Mouse (Mus musculus) bone marrow macrophage, adult 2 months (primary cell): ENCODE data around the gene Cfap70. TPM values are rescaled to one million over a fixed set of nuclear protein-coding genes. Genes with fewer than 3 reads are reported as not detected.

Source experiments
- H3K27ac ChIP-seq: 2 replicates; pipeline ENCODE4 v1.5.1; 2012; ENCODE audit warnings: low read depth, low read length; ENCODE audit not compliant: insufficient read depth
- H3K4me1 ChIP-seq: 2 replicates; pipeline ENCODE4 v1.6.1; 2012; ENCODE audit warnings: low read length; ENCODE audit not compliant: control insufficient read depth, insufficient read depth
- H3K4me3 ChIP-seq: 2 replicates; pipeline ENCODE4 v1.5.1; 2012; ENCODE audit warnings: mild to moderate bottlenecking, low read length, moderate library complexity; ENCODE audit not compliant: insufficient read depth
- CTCF ChIP-seq: IDR thresholded peaks from 2 replicates; pipeline ENCODE4 v1.5.1; 2012; ENCODE audit warnings: low read depth, mild to moderate bottlenecking, low read length, moderate library complexity
- POLR2A ChIP-seq: IDR thresholded peaks from 2 replicates; pipeline ENCODE4 v1.6.1; 2012; ENCODE audit warnings: mild to moderate bottlenecking, low read depth, low read length, borderline replicate concordance
- polyA plus RNA-seq: library from polyadenylated mRNA; stranded (reverse); fragments of >200 nt; gene quantifications from 2 replicates; pipeline ENCODE4 v1.2.4, GENCODE M21; 2012; ENCODE audit not compliant: missing spikeins, insufficient read depth, insufficient read length

The Cfap70 gene
- polyA plus RNA-seq, 1 experiment: not detected

- Histone ChIP-seq H3K4me1 (peaks cover 9% of the 10 kb centered on the region), H3K4me3 (no peak overlapping the region), H3K27ac (no peak overlapping the region)
- TF ChIP-seq POLR2A (no peak), CTCF (no peak)
Observed at GRCm38 (mm10) chr14:20363230-20363629, 88.8 kb downstream of the Cfap70 start.

- peaks cover 6% of the 10 kb centered on the region for H3K4me1 ChIP-seq
- peak within 1 kb of the TSS; percentile 70 for H3K27ac ChIP-seq
- peak within 1 kb of the TSS; percentile 90 for H3K4me3 ChIP-seq
- TF ChIP-seq CTCF (no peak), POLR2A (no peak)
Observed at GRCm38 (mm10) chr14:20347991-20348541, 104.0 kb downstream of the Cfap70 start, which contains the start of the genes Ecd and Fam149b. Gene Ecd (minus strand): TSS chr14:20348121. Gene Fam149b (plus strand): TSS chr14:20348162.

DNA sequence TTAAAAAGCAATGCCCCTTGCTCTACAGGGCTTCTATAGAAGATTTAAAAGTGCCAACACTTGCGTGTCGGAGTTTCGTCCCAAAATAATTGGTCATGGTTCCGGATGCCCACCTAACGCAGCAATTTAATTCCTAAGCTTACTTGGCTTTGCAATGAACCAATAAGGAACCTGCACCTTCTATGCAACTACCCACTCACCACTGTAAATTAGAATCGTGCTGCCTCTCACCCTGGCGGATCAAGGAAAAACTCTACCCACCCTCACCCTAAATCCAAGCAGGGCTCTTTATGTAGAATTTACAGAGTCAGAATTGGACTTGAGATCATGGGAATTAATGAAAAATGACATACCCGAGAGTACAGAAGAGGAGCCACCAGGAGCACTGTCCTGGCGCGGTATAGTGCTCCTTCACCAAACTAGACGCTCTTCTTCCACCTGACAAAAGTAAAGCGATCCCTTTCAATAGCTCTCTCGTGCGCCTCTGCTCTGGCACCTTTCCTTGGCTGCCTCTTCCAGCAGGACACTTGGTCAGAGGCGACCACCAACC lies 104.5 kb downstream of the Cfap70 start:
- no peak for TF ChIP-seq CTCF
- TF ChIP-seq POLR2A: no peak
- peak overlapping the region; percentile 45 for H3K27ac ChIP-seq
- H3K4me1 ChIP-seq: peaks cover 6% of the 10 kb centered on the region
- peak overlapping the region; percentile 85 for H3K4me3 ChIP-seq

DNA sequence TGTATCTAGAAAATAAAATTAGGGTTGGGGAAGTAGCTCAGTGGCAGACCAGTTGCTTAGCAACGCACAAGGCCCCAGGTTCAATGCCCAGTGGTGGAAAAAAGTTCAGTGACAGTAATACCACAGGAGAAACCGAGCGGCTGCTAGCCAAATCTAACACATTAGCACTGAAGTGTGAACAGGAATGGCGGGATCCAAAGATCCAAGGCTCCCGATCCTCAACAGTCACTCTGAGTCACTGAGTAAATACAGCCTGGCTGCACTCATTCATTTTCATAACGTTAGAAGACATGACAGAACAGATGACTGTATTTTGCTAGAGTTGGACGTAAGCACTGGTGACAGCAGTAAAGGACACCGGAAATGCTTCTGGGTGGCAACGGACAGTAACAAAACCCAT lies 106.1 kb downstream of the Cfap70 start:
- Histone ChIP-seq H3K27ac (no peak overlapping the region), H3K4me1 (peaks cover 6% of the 10 kb centered on the region), H3K4me3 (no peak overlapping the region)
- TF ChIP-seq POLR2A: no peak
- no peak for TF ChIP-seq CTCF

Other genes with a start within 250 kb of the Cfap70 start
- not detected in 2 replicates for gene Kcnk16, start 183.0 kb downstream of the Cfap70 start, polyA plus RNA-seq
- 35.8 and 36.6 TPM in 2 replicates for gene Nudt13, start 157.5 kb downstream of the Cfap70 start, polyA plus RNA-seq
- gene Ecd, start 104.1 kb downstream of the Cfap70 start, polyA plus RNA-seq: 25.0 and 29.4 TPM in 2 replicates
- gene Fam149b, start 104.1 kb downstream of the Cfap70 start, polyA plus RNA-seq: 21.4 and 30.6 TPM in 2 replicates
- gene Dnajc9, start 63.3 kb downstream of the Cfap70 start, polyA plus RNA-seq: 42.3 and 49.4 TPM in 2 replicates
- gene Mrps16, start 58.6 kb downstream of the Cfap70 start, polyA plus RNA-seq: 37.0 and 37.5 TPM in 2 replicates
- 140 and 141 TPM in 2 replicates for gene Anxa7, start 27.9 kb upstream of the Cfap70 start, polyA plus RNA-seq
- 1.9 and 2.4 TPM in 2 replicates for gene Mss51, start 44.7 kb upstream of the Cfap70 start, polyA plus RNA-seq
- gene Ppp3cb, start 94.3 kb upstream of the Cfap70 start, polyA plus RNA-seq: 52.1 and 56.8 TPM in 2 replicates
- gene Usp54, start 188.8 kb upstream of the Cfap70 start, polyA plus RNA-seq: 2.9 and 3.4 TPM in 2 replicates
- 2.4 and 5.1 TPM in 2 replicates for gene Myoz1, start 204.3 kb upstream of the Cfap70 start, polyA plus RNA-seq
- not detected in 2 replicates for gene Synpo2l, start 216.1 kb upstream of the Cfap70 start, polyA plus RNA-seq
- gene Sec24c, start 222.1 kb upstream of the Cfap70 start, polyA plus RNA-seq: 64.1 and 73.0 TPM in 2 replicates
- 18.5 and 19.0 TPM in 2 replicates for gene Fut11, start 242.7 kb upstream of the Cfap70 start, polyA plus RNA-seq